Mouse (Mus musculus) ES-E14 (cell line): ENCODE results near the gene Heg1. TPM values are rescaled to one million over a fixed set of nuclear protein-coding genes. Genes with fewer than 3 reads are reported as not detected.

Experiments
- DNase-seq: peaks from one replicate; pipeline ENCODE4 v3.0.0-alpha.2; 2013; ENCODE audit warnings: low read depth, low spot score
- H3K27ac ChIP-seq: 2 replicates; pipeline ENCODE4 v1.5.1; 2012; ENCODE audit warnings: low read depth, mild to moderate bottlenecking, low read length, moderate library complexity, mixed read lengths; ENCODE audit not compliant: poor library complexity, insufficient read depth, severe bottlenecking
- H3K36me3 ChIP-seq: 2 replicates; pipeline ENCODE4 v1.6.1; 2012; ENCODE audit warnings: mild to moderate bottlenecking, low read length, moderate library complexity, mixed read lengths; ENCODE audit not compliant: control insufficient read depth, poor library complexity, insufficient read depth, severe bottlenecking
- H3K4me1 ChIP-seq, 2 experiments: fragments of 150-350 bp in 1 of 2; sonication (generic) in 1 of 2; 2 replicates each; pipeline ENCODE4 v1.6.1; 2012; ENCODE audit warnings: low read length in 2 of 2, mild to moderate bottlenecking in 1 of 2, mixed read lengths in 1 of 2; ENCODE audit not compliant: control insufficient read depth in 2 of 2, insufficient read depth in 2 of 2, poor library complexity in 1 of 2
- H3K4me3 ChIP-seq, 2 experiments: fragments of 150-350 bp in 1 of 2; sonication (generic) in 1 of 2; 2 replicates each; pipeline ENCODE4 v1.5.1; 2012; ENCODE audit warnings: low read length in 2 of 2, low read depth in 1 of 2, mild to moderate bottlenecking in 1 of 2, mixed read lengths in 1 of 2; ENCODE audit not compliant: insufficient read depth in 1 of 2, poor library complexity in 1 of 2, severe bottlenecking in 1 of 2
- H3K9ac ChIP-seq: 2 replicates; pipeline ENCODE4 v1.6.1; 2012; ENCODE audit warnings: low read depth, mild to moderate bottlenecking, low read length, mixed read lengths; ENCODE audit not compliant: poor library complexity, insufficient read depth, severe bottlenecking
- H3K9me3 ChIP-seq: fragments of 150-350 bp; sonication (generic); 2 replicates; pipeline ENCODE4 v1.6.1; 2012; ENCODE audit warnings: low read depth, mild to moderate bottlenecking, low read length; ENCODE audit not compliant: control insufficient read depth, insufficient read depth
- CHD2 ChIP-seq: IDR thresholded peaks from 2 replicates; pipeline ENCODE4 v1.6.1; 2014; ENCODE audit warnings: mild to moderate bottlenecking, low read depth, low read length, inconsistent platforms
- HCFC1 ChIP-seq: IDR thresholded peaks from 2 replicates; pipeline ENCODE4 v1.6.1; 2012; ENCODE audit warnings: low read length, inconsistent platforms, borderline replicate concordance; ENCODE audit not compliant: insufficient read depth
- MAFK ChIP-seq: IDR thresholded peaks from 2 replicates; pipeline ENCODE4 v1.6.1; 2014; ENCODE audit warnings: mild to moderate bottlenecking, low read depth, low read length, inconsistent platforms; ENCODE audit not compliant: insufficient read depth
- ZC3H11A ChIP-seq: IDR thresholded peaks from 2 replicates; pipeline ENCODE4 v1.6.1; 2012; ENCODE audit warnings: low read depth, mild to moderate bottlenecking, inconsistent platforms, low read length, borderline replicate concordance
- ZNF384 ChIP-seq: IDR thresholded peaks from 2 replicates; pipeline ENCODE4 v1.6.1; 2012; ENCODE audit warnings: low read depth, low read length, inconsistent platforms
- in situ Hi-C, 2 experiments: fragments of 600-800 bp; cut with MboI; formaldehyde crosslinking; loops; one replicate each; pipeline ENCODE4 v1.15.1; 2025; ENCODE audit warnings: low sequenced_read_pairs in 2 of 2, inconsistent platforms in 1 of 2; ENCODE audit not compliant: unreplicated experiment in 2 of 2
- total RNA-seq: library from RNA; depleted of rRNA; stranded (reverse); fragments of 300-350 nt; gene quantifications from 2 replicates; pipeline ENCODE4 v1.2.3, GENCODE M21; 2012

Gene Heg1
- total RNA-seq, 1 experiment: 8.7 TPM

- Histone ChIP-seq H3K27ac (no peak overlapping the region), H3K4me3 (no peak overlapping the region), H3K9ac (no peak overlapping the region), H3K4me1 (peaks cover 0 to 5% of the 10 kb centered on the region in 2 experiments; a peak in 2 of 4 replicates), H3K9me3 (no peaks in the 10 kb centered on the region), H3K36me3 (no peaks in the 10 kb centered on the region)
- DNase-seq: no peak
- no peak for TF ChIP-seq CHD2
- in situ Hi-C loops: loop anchor here in 1 of 2 experiments (25.0 kb wide), 1 partner anchor 428 kb away; no protein-coding TSS in a partner anchor
Measured at GRCm38 (mm10) chr16:33740416-33740815, 56.2 kb downstream of the Heg1 start.

- no peak overlapping the region for H3K4me3 ChIP-seq
- no peak for DNase-seq
- H3K36me3 ChIP-seq: no peaks in the 10 kb centered on the region
- no peaks in the 10 kb centered on the region for H3K9me3 ChIP-seq
- H3K4me1 ChIP-seq: peaks cover 0 to 5% of the 10 kb centered on the region in 2 experiments; a peak in 2 of 4 replicates
- in situ Hi-C loops: loop anchor here in 1 of 2 experiments (25.0 kb wide), 1 partner anchor 429 kb away; no protein-coding TSS in a partner anchor
- H3K9ac ChIP-seq: no peak overlapping the region
- no peak for TF ChIP-seq CHD2
- no peak for TF ChIP-seq ZNF384
- no peak for TF ChIP-seq MAFK
- no peak for TF ChIP-seq HCFC1
- no peak for TF ChIP-seq ZC3H11A
- H3K27ac ChIP-seq: no peak overlapping the region
Measured at GRCm38 (mm10) chr16:33741795-33742194, 57.6 kb downstream of the Heg1 start.

GRCm38 (mm10) chr16:33742233-33742632 lies 58.1 kb downstream of the Heg1 start:
- in situ Hi-C loops: loop anchor here in 1 of 2 experiments (25.0 kb wide), 1 partner anchor 430 kb away; no protein-coding TSS in a partner anchor
- no peak for TF ChIP-seq HCFC1
- TF ChIP-seq MAFK: no peak
- no peak for TF ChIP-seq CHD2
- TF ChIP-seq ZNF384: no peak
- no peak for TF ChIP-seq ZC3H11A
- no peak overlapping the region for H3K27ac ChIP-seq
- no peak for DNase-seq
- no peak overlapping the region for H3K9ac ChIP-seq
- H3K36me3 ChIP-seq: no peaks in the 10 kb centered on the region
- H3K9me3 ChIP-seq: no peaks in the 10 kb centered on the region
- H3K4me1 ChIP-seq: peaks cover 0 to 5% of the 10 kb centered on the region in 2 experiments; a peak in 2 of 4 replicates
- H3K4me3 ChIP-seq: no peak overlapping the region

- peaks cover 0 to 5% of the 10 kb centered on the region in 2 experiments; a peak in 1 of 4 replicates for H3K4me1 ChIP-seq
- no peaks in the 10 kb centered on the region for H3K36me3 ChIP-seq
- no peak overlapping the region for H3K9ac ChIP-seq
- no peak overlapping the region for H3K27ac ChIP-seq
- in situ Hi-C loops: loop anchor here in 1 of 2 experiments (25.0 kb wide), 1 partner anchor 433 kb away; no protein-coding TSS in a partner anchor
- DNase-seq: no peak
- no peaks in the 10 kb centered on the region for H3K9me3 ChIP-seq
- no peak overlapping the region for H3K4me3 ChIP-seq
- TF ChIP-seq CHD2 (no peak), HCFC1 (no peak), ZC3H11A (peak; percentile 73; the same call in 1 of the 2 replicates), MAFK (no peak), ZNF384 (no peak)
Measured at GRCm38 (mm10) chr16:33744622-33745419, 60.7 kb downstream of the Heg1 start.
